Mouse (Mus musculus): ENCODE measurements around the gene Gm498. TPM values are rescaled to one million over a fixed set of nuclear protein-coding genes. Genes with fewer than 3 reads are reported as not detected.

Gene Gm498
- total and polyA plus RNA-seq, 3 experiments, result not detected

- no peak for DNase-seq
These were observed 24.5 kb downstream of the Gm498 start for GRCm38 (mm10) chr7:143891146-143891545.

DNA sequence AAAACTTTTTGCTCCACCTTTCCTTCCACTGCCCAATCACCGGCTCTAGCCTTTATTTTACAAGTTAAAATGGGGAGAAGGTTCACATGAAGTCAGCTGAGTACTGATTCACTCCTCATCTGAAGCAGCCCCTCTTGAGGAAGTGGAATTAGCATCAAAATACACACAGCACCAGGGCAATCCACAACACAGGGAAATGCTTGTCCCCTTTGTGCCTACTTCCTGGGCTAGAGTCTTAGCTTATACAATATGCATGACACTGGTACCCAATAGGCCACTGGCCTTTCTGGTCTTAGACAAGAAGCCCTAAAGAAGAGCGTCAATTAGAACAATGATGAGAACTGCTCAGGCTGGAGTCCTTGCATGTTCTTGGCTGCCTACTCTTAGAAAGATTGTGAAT lies 25.7 kb downstream of the Gm498 start:
- no peak for DNase-seq

- DNase-seq, result peak; percentile 36
These were observed 34.0 kb downstream of the Gm498 start for GRCm38 (mm10) chr7:143900667-143901066.

DNA sequence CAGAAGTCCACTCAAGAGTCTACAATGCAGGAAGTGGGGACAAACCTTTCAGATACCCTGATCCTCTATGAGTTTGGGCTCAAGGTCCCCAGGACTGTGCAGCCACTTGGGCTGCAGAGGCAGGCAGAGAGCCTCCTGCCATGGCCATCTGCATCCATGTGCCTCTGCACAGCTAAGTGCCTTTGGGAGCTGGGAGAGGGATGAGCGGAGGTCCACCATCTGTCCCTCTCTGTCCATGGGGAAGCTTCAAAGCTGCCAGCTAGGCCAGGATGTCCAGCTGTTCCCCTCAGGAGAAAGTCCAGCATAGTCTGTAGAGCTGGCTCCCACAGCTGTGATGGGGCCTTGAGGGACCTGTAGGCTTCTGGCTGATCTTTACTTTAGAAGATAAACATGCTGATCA lies 38.5 kb downstream of the Gm498 start:
- DNase-seq, result no peak

- no peak for DNase-seq
These were observed 39.0 kb downstream of the Gm498 start for GRCm38 (mm10) chr7:143905606-143906005.

GRCm38 (mm10) chr7:143913611-143914010 lies 47.0 kb downstream of the Gm498 start:
- peak; percentile 68 for DNase-seq

DNA sequence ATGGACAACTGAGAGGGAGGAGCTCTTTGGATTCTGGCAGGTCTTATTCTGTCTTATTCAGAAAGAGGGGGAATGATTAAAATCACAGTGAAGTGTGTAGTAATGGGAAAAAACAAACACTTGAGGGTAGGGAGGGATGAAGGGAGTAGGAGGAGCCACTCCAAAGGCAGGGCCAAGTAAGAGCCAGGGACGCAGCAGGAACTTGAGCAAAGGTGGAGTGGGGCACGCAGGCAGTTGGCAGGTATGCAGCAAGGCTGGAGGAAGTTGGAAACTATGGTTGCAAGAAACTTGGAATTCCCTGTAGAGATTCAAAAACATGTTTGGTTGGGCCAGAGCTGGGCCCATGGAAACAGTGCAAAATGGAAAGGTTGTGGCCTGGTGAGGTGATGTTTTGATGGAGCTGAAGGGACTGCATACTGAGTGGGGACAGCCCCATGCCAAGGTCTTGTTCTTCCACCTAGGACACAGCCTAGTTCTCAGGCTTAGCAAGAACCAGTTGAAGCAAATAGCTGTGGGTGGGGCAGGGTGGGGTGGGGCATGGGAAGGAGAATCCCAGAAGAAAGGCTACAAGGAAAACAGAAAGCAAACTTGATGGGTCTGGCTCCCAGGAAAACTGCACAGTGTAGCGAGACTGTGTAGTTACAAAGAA lies 52.5 kb downstream of the Gm498 start:
- no peak for DNase-seq

DNA sequence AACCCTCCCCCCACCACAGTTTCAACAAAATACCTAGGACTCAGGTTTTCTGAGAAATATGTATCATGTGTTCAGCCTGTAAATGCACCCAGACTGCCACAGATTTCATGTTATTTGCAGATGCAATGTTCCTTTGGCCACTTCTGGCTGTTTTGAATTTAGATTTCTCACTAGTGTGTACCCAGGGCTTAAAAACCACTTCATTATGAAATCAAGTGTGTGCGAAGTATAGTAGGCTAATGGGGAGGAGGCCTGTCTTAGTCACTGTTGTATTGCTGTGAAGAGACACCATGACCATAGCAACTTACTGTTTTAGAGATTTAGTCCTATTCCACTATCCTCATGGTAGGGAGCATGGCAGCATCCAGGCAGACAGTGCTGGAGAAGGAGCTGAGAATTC lies 63.3 kb downstream of the Gm498 start:
- DNase-seq, result no peak

- no peak for DNase-seq
These were observed 72.0 kb downstream of the Gm498 start for GRCm38 (mm10) chr7:143938647-143939046.

DNA sequence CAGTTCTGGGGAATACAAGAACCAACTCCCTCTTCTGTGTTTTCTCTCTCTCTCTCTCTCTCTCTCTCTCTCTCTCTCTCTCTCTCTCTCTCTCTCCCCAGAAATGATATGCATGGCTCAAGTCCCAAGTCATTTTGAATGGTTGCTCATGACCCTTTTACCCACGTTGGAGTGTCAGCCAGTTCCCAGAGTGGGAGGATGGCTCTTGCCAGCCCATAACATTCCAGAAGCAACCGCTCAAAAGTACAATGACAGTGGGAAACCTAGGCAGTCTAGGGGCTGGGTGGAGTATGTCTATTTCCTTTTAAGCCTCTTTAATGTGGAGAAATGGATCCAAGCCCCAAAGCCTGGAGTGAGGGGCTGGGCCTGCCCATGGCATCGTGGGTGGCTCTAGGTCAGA lies 72.8 kb downstream of the Gm498 start:
- DNase-seq, result no peak

- DNase-seq, result peak; percentile 39
These were observed 76.5 kb downstream of the Gm498 start for GRCm38 (mm10) chr7:143942941-143943691.

DNA sequence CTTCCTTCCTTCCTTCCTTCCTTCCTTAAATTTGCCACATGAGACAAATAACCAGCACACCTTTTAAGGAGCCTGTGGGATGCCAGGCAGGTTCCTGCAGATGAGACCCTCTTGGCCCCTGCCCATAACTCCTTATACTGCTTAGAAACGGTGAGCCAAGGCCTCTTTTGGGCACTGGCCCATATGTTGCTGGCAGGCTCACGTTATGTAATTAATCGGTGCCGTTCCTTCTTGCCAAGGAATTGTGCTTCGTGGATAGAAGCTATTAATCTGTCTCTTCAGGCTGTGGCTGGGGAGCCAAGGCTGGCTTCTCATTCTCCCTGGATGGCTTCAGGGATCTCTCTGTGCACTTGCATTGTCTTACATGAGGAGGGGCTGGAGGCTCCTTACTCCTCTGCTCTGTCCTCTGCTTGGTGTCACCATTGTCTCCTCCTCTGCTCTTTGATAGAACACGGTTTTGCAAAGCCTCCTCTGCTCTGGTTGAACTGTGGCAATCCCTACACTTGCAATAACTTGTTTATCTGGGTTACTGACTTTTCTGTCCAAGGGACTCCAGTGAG lies 77.9 kb downstream of the Gm498 start:
- peak; percentile 18 for DNase-seq

Small RNA genes within 50 kb of the gene (microRNA-seq; reads per million reads assigned to microRNA genes)
- 0 reads per million in 2 experiments for gene Mir6404

Other genes with a start within 250 kb of the Gm498 start
- gene Tnfrsf26, start 238.1 kb upstream of the Gm498 start, total RNA-seq (2021), result 1 to 10 TPM in 1 of 2 experiments, under 1 TPM in 1; 0.55 to 1.1 TPM
- 0.17 and 0.29 TPM in 2 replicates for gene Tnfrsf26, start 238.1 kb upstream of the Gm498 start, polyA plus RNA-seq (2012; rRNA removed)
- 1 to 10 TPM; 3.9 to 4.4 TPM for gene Tnfrsf22, start 217.2 kb upstream of the Gm498 start, total RNA-seq (2021)
- 3.1 and 3.9 TPM in 2 replicates for gene Tnfrsf22, start 217.2 kb upstream of the Gm498 start, polyA plus RNA-seq (2012; rRNA removed)
- 1 to 10 TPM; 3.1 to 4.4 TPM for gene Tnfrsf23, start 181.0 kb upstream of the Gm498 start, total RNA-seq (2021)
- gene Tnfrsf23, start 181.0 kb upstream of the Gm498 start, polyA plus RNA-seq (2012; rRNA removed), result 1.3 TPM in 2 replicates
- 10 to 100 TPM; 25.8 to 47.4 TPM for gene Osbpl5, start 109.9 kb upstream of the Gm498 start, total RNA-seq (2021)
- gene Osbpl5, start 109.9 kb upstream of the Gm498 start, polyA plus RNA-seq (2012; rRNA removed), result 28.1 and 28.2 TPM in 2 replicates
- gene Mrgprg, start 99.8 kb upstream of the Gm498 start, total RNA-seq (2021), result 1 to 10 TPM; 1.1 to 2.9 TPM
- gene Mrgprg, start 99.8 kb upstream of the Gm498 start, polyA plus RNA-seq (2012; rRNA removed), result 1.5 and 3.7 TPM in 2 replicates
- gene Mrgpre, start 82.3 kb upstream of the Gm498 start, total RNA-seq (2021), result 1 to 10 TPM; 1.7 to 3.2 TPM
- 2.5 and 3.9 TPM in 2 replicates for gene Mrgpre, start 82.3 kb upstream of the Gm498 start, polyA plus RNA-seq (2012; rRNA removed)
- gene Nadsyn1, start 44.0 kb upstream of the Gm498 start, total RNA-seq (2021), result 10 to 100 TPM in 1 of 2 experiments, 1 to 10 TPM in 1; 7.8 to 11.6 TPM
- gene Nadsyn1, start 44.0 kb upstream of the Gm498 start, polyA plus RNA-seq (2012; rRNA removed), result 9.0 and 9.1 TPM in 2 replicates
- 100 to 1,000 TPM; 689 to 950 TPM for gene Dhcr7, start 43.7 kb upstream of the Gm498 start, total RNA-seq (2021)
- gene Dhcr7, start 43.7 kb upstream of the Gm498 start, polyA plus RNA-seq (2012; rRNA removed), result 917 and 1,241 TPM in 2 replicates
- gene Shank2, start 135.1 kb downstream of the Gm498 start, total RNA-seq (2021), result 10 to 100 TPM in 1 of 2 experiments, 1 to 10 TPM in 1; 3.7 to 20.0 TPM
- 1.4 and 2.4 TPM in 2 replicates for gene Shank2, start 135.1 kb downstream of the Gm498 start, polyA plus RNA-seq (2012; rRNA removed)